Mouse (Mus musculus) MEL (cell line): Measurements from ENCODE around the gene Tmem179. TPM values are rescaled to one million over a fixed set of nuclear protein-coding genes. Genes with fewer than 3 reads are reported as not detected.

Source experiments
- DNase-seq: peaks from one replicate; pipeline ENCODE4 v3.0.0; 2011; ENCODE audit warnings: low read depth, low spot score
- H3K27ac ChIP-seq: 2 replicates; pipeline ENCODE4 v1.5.1; 2012; ENCODE audit warnings: low read depth, mild to moderate bottlenecking, control low read depth, low read length, moderate library complexity; ENCODE audit not compliant: control insufficient read depth
- H3K27me3 ChIP-seq, 2 experiments: fragments of 150-350 bp in 1 of 2; sonication (generic) in 1 of 2; 2 replicates each; pipeline ENCODE4 v1.6.1; 2012; ENCODE audit warnings: low read length in 2 of 2, mild to moderate bottlenecking in 2 of 2, improper control_type of control experiment in 1 of 2, moderate library complexity in 1 of 2; ENCODE audit not compliant: insufficient read depth in 2 of 2, control insufficient read depth in 1 of 2
- H3K36me3 ChIP-seq, 2 experiments: 2 replicates each; pipeline ENCODE4 v1.6.1; 2012 to 2014; ENCODE audit warnings: low read length in 2 of 2, improper control_type of control experiment in 1 of 2, inconsistent platforms in 1 of 2, mild to moderate bottlenecking in 1 of 2; ENCODE audit not compliant: insufficient read depth in 2 of 2, control insufficient read depth in 1 of 2
- H3K4me1 ChIP-seq, 2 experiments: fragments of 150-350 bp in 1 of 2; sonication (generic) in 1 of 2; 2 replicates each; pipeline ENCODE4 v1.6.1; 2012; ENCODE audit warnings: low read length in 2 of 2, improper control_type of control experiment in 1 of 2, mild to moderate bottlenecking in 1 of 2; ENCODE audit not compliant: insufficient read depth in 2 of 2, control insufficient read depth in 1 of 2
- H3K4me3 ChIP-seq, 2 experiments: fragments of 150-350 bp in 1 of 2; sonication (generic) in 1 of 2; 2 replicates each; pipeline ENCODE4 v1.5.1; 2012; ENCODE audit warnings: low read depth in 2 of 2, low read length in 2 of 2, mild to moderate bottlenecking in 2 of 2, moderate library complexity in 2 of 2, control low read depth in 1 of 2, improper control_type of control experiment in 1 of 2; ENCODE audit not compliant: control insufficient read depth in 1 of 2, insufficient read depth in 1 of 2
- H3K79me2 ChIP-seq: 2 replicates; pipeline ENCODE4 v1.6.1; 2012; ENCODE audit warnings: mild to moderate bottlenecking, low read length, moderate library complexity; ENCODE audit not compliant: control insufficient read depth, poor library complexity, insufficient read depth
- H3K9ac ChIP-seq: 2 replicates; pipeline ENCODE4 v1.6.1; 2012; ENCODE audit warnings: low read depth, mild to moderate bottlenecking, control low read depth, low read length, moderate library complexity; ENCODE audit not compliant: control insufficient read depth, poor library complexity, severe bottlenecking
- H3K9me3 ChIP-seq: fragments of 150-350 bp; sonication (generic); replicated peaks from 2 replicates; pipeline ENCODE4 v1.6.1; 2012; ENCODE audit warnings: mild to moderate bottlenecking, low read length, improper control_type of control experiment, moderate library complexity; ENCODE audit not compliant: insufficient read depth
- CHD2 ChIP-seq: IDR thresholded peaks from 2 replicates; pipeline ENCODE4 v1.6.1; 2011; ENCODE audit warnings: low read length, improper control_type of control experiment
- CTCF ChIP-seq, 3 experiments: IDR thresholded peaks in 2 of 3; conservative IDR thresholded peaks in 1 of 3; 2 replicates each; pipeline ENCODE4 v1.5.1; 2011 to 2012; ENCODE audit warnings: low read length in 3 of 3, low read depth in 2 of 3, mild to moderate bottlenecking in 2 of 3, improper control_type of control experiment in 1 of 3, inconsistent platforms in 1 of 3, mixed read lengths in 1 of 3, moderate library complexity in 1 of 3; ENCODE audit not compliant: control insufficient read depth in 1 of 3, insufficient read depth in 1 of 3, poor library complexity in 1 of 3, severe bottlenecking in 1 of 3
- EP300 ChIP-seq, 2 experiments: IDR thresholded peaks; 2 replicates each; pipeline ENCODE4 v1.6.1; 2011; ENCODE audit warnings: improper control_type of control experiment in 2 of 2, low read length in 2 of 2, low read depth in 1 of 2, mild to moderate bottlenecking in 1 of 2
- ETS1 ChIP-seq: IDR thresholded peaks from 2 replicates; pipeline ENCODE4 v1.6.1; 2012; ENCODE audit warnings: low read depth, mild to moderate bottlenecking, inconsistent platforms, low read length, improper control_type of control experiment, moderate library complexity
- GABPA ChIP-seq: IDR thresholded peaks from 2 replicates; pipeline ENCODE4 v1.6.1; 2012; ENCODE audit warnings: low read depth, mild to moderate bottlenecking, inconsistent platforms, low read length, improper control_type of control experiment, moderate library complexity
- JUND ChIP-seq: IDR thresholded peaks from 2 replicates; pipeline ENCODE4 v1.6.1; 2011; ENCODE audit warnings: low read depth, mild to moderate bottlenecking, improper control_type of control experiment, low read length
- MAX ChIP-seq: IDR thresholded peaks from 2 replicates; pipeline ENCODE4 v1.6.1; 2011; ENCODE audit warnings: low read length, improper control_type of control experiment
- MAZ ChIP-seq: IDR thresholded peaks from 2 replicates; pipeline ENCODE4 v1.6.1; 2012; ENCODE audit warnings: low read depth, mild to moderate bottlenecking, inconsistent platforms, low read length, improper control_type of control experiment
- MEF2A ChIP-seq: IDR thresholded peaks from 2 replicates; pipeline ENCODE4 v1.6.1; 2014; ENCODE audit warnings: low read depth, mild to moderate bottlenecking, inconsistent platforms, low read length, improper control_type of control experiment; ENCODE audit not compliant: poor library complexity, insufficient replicate concordance, severe bottlenecking; ENCODE audit errors: extremely low read depth
- MXI1 ChIP-seq: IDR thresholded peaks from 2 replicates; pipeline ENCODE4 v1.6.1; 2011; ENCODE audit warnings: mild to moderate bottlenecking, low read depth, low read length, improper control_type of control experiment
- MYB ChIP-seq: IDR thresholded peaks from 2 replicates; pipeline ENCODE4 v1.6.1; 2011; ENCODE audit warnings: mild to moderate bottlenecking, low read depth, low read length, improper control_type of control experiment
- MYC ChIP-seq: IDR thresholded peaks from 2 replicates; pipeline ENCODE4 v1.6.1; 2011; ENCODE audit warnings: low read depth, mild to moderate bottlenecking, low read length, improper control_type of control experiment, moderate library complexity
- POLR2AphosphoS5 ChIP-seq: IDR thresholded peaks from 2 replicates; pipeline ENCODE4 v1.6.1; 2012; ENCODE audit warnings: low read depth, borderline replicate concordance, mild to moderate bottlenecking, inconsistent platforms, low read length, moderate library complexity, mixed read lengths
- RAD21 ChIP-seq: IDR thresholded peaks from 2 replicates; pipeline ENCODE4 v1.6.1; 2011; ENCODE audit warnings: mild to moderate bottlenecking, low read depth, low read length, improper control_type of control experiment
- TAL1 ChIP-seq: IDR thresholded peaks from 2 replicates; pipeline ENCODE4 v1.6.1; 2012; ENCODE audit warnings: mild to moderate bottlenecking, inconsistent platforms, low read length, moderate library complexity, mixed read lengths
- TBP ChIP-seq: IDR thresholded peaks from 2 replicates; pipeline ENCODE4 v1.8.0; 2011; ENCODE audit warnings: low read depth, low read length, improper control_type of control experiment
- TCF12 ChIP-seq: IDR thresholded peaks from 2 replicates; pipeline ENCODE4 v1.6.1; 2014; ENCODE audit warnings: low read depth, mild to moderate bottlenecking, inconsistent platforms, low read length, improper control_type of control experiment, moderate library complexity
- UBTF ChIP-seq: IDR thresholded peaks from 2 replicates; pipeline ENCODE4 v1.6.1; 2012; ENCODE audit warnings: low read depth, mild to moderate bottlenecking, inconsistent platforms, low read length, improper control_type of control experiment, moderate library complexity, borderline replicate concordance; ENCODE audit not compliant: insufficient read depth
- USF1 ChIP-seq: IDR thresholded peaks from 2 replicates; pipeline ENCODE4 v1.6.1; 2014; ENCODE audit warnings: low read depth, mild to moderate bottlenecking, inconsistent platforms, low read length, improper control_type of control experiment, moderate library complexity
- USF2 ChIP-seq, 2 experiments: IDR thresholded peaks; 2 replicates each; pipeline ENCODE4 v1.6.1; 2011 to 2012; ENCODE audit warnings: improper control_type of control experiment in 2 of 2, low read length in 2 of 2, borderline replicate concordance in 1 of 2, inconsistent platforms in 1 of 2, low read depth in 1 of 2, mild to moderate bottlenecking in 1 of 2; ENCODE audit not compliant: insufficient read depth in 1 of 2
- ZMIZ1 ChIP-seq: IDR thresholded peaks from 2 replicates; pipeline ENCODE4 v1.6.1; 2012; ENCODE audit warnings: low read depth, mild to moderate bottlenecking, inconsistent platforms, low read length, improper control_type of control experiment, moderate library complexity
- ZNF384 ChIP-seq: IDR thresholded peaks from 2 replicates; pipeline ENCODE4 v1.6.1; 2012; ENCODE audit warnings: low read depth, mild to moderate bottlenecking, inconsistent platforms, low read length, improper control_type of control experiment
- polyA plus RNA-seq, 2 experiments: library from polyadenylated mRNA; stranded (reverse) in 1 of 2; unstranded in 1 of 2; fragments of >175 nt in 1 of 2; fragments of >200 nt in 1 of 2; gene quantifications; 2 replicates each; pipeline versions ENCODE4 v1.2.1 to v1.2.4; 2012; ENCODE audit warnings: low replicate concordance in 2 of 2, low read depth in 1 of 2; ENCODE audit not compliant: insufficient read length in 2 of 2, insufficient read depth in 1 of 2, missing spikeins in 1 of 2
- total RNA-seq: library from RNA; depleted of rRNA; stranded (reverse); fragments of 300-350 nt; gene quantifications from 2 replicates; pipeline ENCODE4 v1.2.3, GENCODE M21; 2012

The Tmem179 gene
- total and polyA plus RNA-seq, 3 experiments = 0.08 to 0.10 TPM; not detected in 1

- H3K9me3 ChIP-seq = no peaks in the 10 kb centered on the region
- peak overlapping the region; percentile 86 for H3K27ac ChIP-seq
- H3K27me3 ChIP-seq = no peaks in the 10 kb centered on the region
- DNase-seq = peak; percentile 47
- peak in 1 of 2 experiments; percentile 45; a peak in 1 of 4 replicates for TF ChIP-seq USF2 (IDR thresholded peaks at IDR 0.05; ENCODE audit: borderline replicate concordance in 1 of 2, insufficient read depth in 1 of 2, low read depth in 1 of 2, low read length in 2 of 2)
- no peak for TF ChIP-seq ETS1
- TF ChIP-seq MEF2A = no peak
- no peak for TF ChIP-seq TCF12
- TF ChIP-seq ZNF384 = no peak
- TF ChIP-seq USF1 = peak; percentile 75
- TF ChIP-seq MAX = no peak
- TF ChIP-seq MYC = no peak
- TF ChIP-seq EP300 (IDR thresholded peaks at IDR 0.05; ENCODE audit: low read depth in 1 of 2, low read length in 2 of 2) = no peak
- no peak for TF ChIP-seq CTCF (IDR thresholded peaks at IDR 0.05 in 2 of 3, conservative IDR thresholded peaks at IDR 0.05 in 1 of 3; ENCODE audit: control insufficient read depth in 1 of 3, insufficient read depth in 1 of 3, low read depth in 2 of 3, low read length in 3 of 3, poor library complexity in 1 of 3, severe bottlenecking in 1 of 3)
- TF ChIP-seq GABPA = no peak
- no peak for TF ChIP-seq POLR2AphosphoS5
- TF ChIP-seq JUND = no peak
- no peak for TF ChIP-seq CHD2
- TF ChIP-seq MXI1 = no peak
- no peak for TF ChIP-seq MAZ
- TF ChIP-seq ZMIZ1 = no peak
- no peak for TF ChIP-seq UBTF
- TF ChIP-seq MYB = no peak
- TF ChIP-seq RAD21 = no peak
- no peak for TF ChIP-seq TAL1
- TF ChIP-seq TBP = 0 out of 2 replicates have a peak, but pooled peaks have one; percentile 1
- no peaks in the 10 kb centered on the region for H3K79me2 ChIP-seq
- H3K36me3 ChIP-seq = peaks cover 0 to 3% of the 10 kb centered on the region in 2 experiments; a peak in 1 of 4 replicates
- H3K4me3 ChIP-seq = no peak overlapping the region
- no peak overlapping the region for H3K9ac ChIP-seq
- peaks cover 7 to 13% of the 10 kb centered on the region in 2 experiments; a peak in 3 of 4 replicates for H3K4me1 ChIP-seq
Measured at GRCm38 (mm10) chr12:112464516-112464915, 52.0 kb downstream of the Tmem179 start.
